Mouse (Mus musculus): Measurements from ENCODE around the gene Tnfsf14. TPM values are rescaled to one million over a fixed set of nuclear protein-coding genes. Genes with fewer than 3 reads are reported as not detected.

Gene Tnfsf14
- total RNA-seq (2021) = not detected
- long read RNA-seq, experiment 1 = 0 reads
- long read RNA-seq, experiment 2 = 0 reads

- peak; percentile 26 for DNase-seq
- Histone ChIP-seq H3K4me3 (no peak within 1 kb of the TSS), H3K27ac (no peak within 1 kb of the TSS)
- intact Hi-C loops (cut with DNase I) = no loop called here
- TF ChIP-seq CTCF (IDR thresholded peaks at IDR 0.05) = no peak
Observed at GRCm38 (mm10) chr17:57194041-57194507, at the start of gene Tnfsf14. Gene Tnfsf14 (minus strand): TSS chr17:57194177.

- TF ChIP-seq CTCF (IDR thresholded peaks at IDR 0.05) = no peak
- Histone ChIP-seq H3K4me3 (no peak overlapping the region), H3K27ac (no peak overlapping the region)
- intact Hi-C loops (cut with DNase I) = no loop called here
- DNase-seq = peak; percentile 15
Observed at GRCm38 (mm10) chr17:57237181-57237580, 43.2 kb upstream of the Tnfsf14 start.

GRCm38 (mm10) chr17:57235803-57236202 lies 41.8 kb upstream of the Tnfsf14 start:
- no peak overlapping the region for H3K4me3 ChIP-seq
- H3K27ac ChIP-seq = no peak overlapping the region
- no peak for TF ChIP-seq CTCF (IDR thresholded peaks at IDR 0.05)
- DNase-seq = peak; percentile 20
- intact Hi-C loops (cut with DNase I) = no loop called here

- intact Hi-C loops (cut with DNase I) = no loop called here
Observed at GRCm38 (mm10) chr17:57234254-57234928, 40.4 kb upstream of the Tnfsf14 start.

GRCm38 (mm10) chr17:57233038-57233437 lies 39.1 kb upstream of the Tnfsf14 start:
- no peak overlapping the region for H3K4me3 ChIP-seq
- intact Hi-C loops (cut with DNase I) = no loop called here
- no peak overlapping the region for H3K27ac ChIP-seq
- DNase-seq = peak; percentile 30
- TF ChIP-seq CTCF (IDR thresholded peaks at IDR 0.05) = no peak

More at GRCm38 (mm10) chr17:57234254-57234928, 40.4 kb upstream of the Tnfsf14 start:
- no peak for TF ChIP-seq CTCF (IDR thresholded peaks at IDR 0.05)
- peak; percentile 9 for DNase-seq
- no peak overlapping the region for H3K27ac ChIP-seq
- no peak overlapping the region for H3K4me3 ChIP-seq

GRCm38 (mm10) chr17:57232200-57232599 lies 38.2 kb upstream of the Tnfsf14 start:
- TF ChIP-seq CTCF (IDR thresholded peaks at IDR 0.05) = no peak
- Histone ChIP-seq H3K4me3 (no peak overlapping the region), H3K27ac (peak overlapping the region; percentile 69)
- DNase-seq = peak; percentile 9
- intact Hi-C loops (cut with DNase I) = no loop called here

GRCm38 (mm10) chr17:57231321-57231771 lies 37.4 kb upstream of the Tnfsf14 start:
- TF ChIP-seq CTCF (IDR thresholded peaks at IDR 0.05) = no peak
- intact Hi-C loops (cut with DNase I) = no loop called here
- Histone ChIP-seq H3K4me3 (no peak overlapping the region), H3K27ac (peak overlapping the region; percentile 69)
- peak; percentile 53 for DNase-seq

GRCm38 (mm10) chr17:57230728-57231125 lies 36.8 kb upstream of the Tnfsf14 start:
- Histone ChIP-seq H3K4me3 (no peak overlapping the region), H3K27ac (peak overlapping the region; percentile 69)
- peak; percentile 39 for DNase-seq
- intact Hi-C loops (cut with DNase I) = no loop called here
- TF ChIP-seq CTCF (IDR thresholded peaks at IDR 0.05) = no peak

- peak overlapping the region; percentile 64 for H3K27ac ChIP-seq
- TF ChIP-seq CTCF (IDR thresholded peaks at IDR 0.05) = no peak
- H3K4me3 ChIP-seq = no peak overlapping the region
- peak; percentile 13 for DNase-seq
- intact Hi-C loops (cut with DNase I) = no loop called here
Observed at GRCm38 (mm10) chr17:57229851-57230727, 36.1 kb upstream of the Tnfsf14 start.

- DNase-seq = peak; percentile 3
- intact Hi-C loops (cut with DNase I) = no loop called here
- Histone ChIP-seq H3K4me3 (no peak overlapping the region), H3K27ac (no peak overlapping the region)
- TF ChIP-seq CTCF (IDR thresholded peaks at IDR 0.05) = no peak
Observed at GRCm38 (mm10) chr17:57228873-57229272, 34.9 kb upstream of the Tnfsf14 start.

GRCm38 (mm10) chr17:57228014-57228413 lies 34.0 kb upstream of the Tnfsf14 start, which contains the start of gene C3:
Gene C3 (minus strand): TSS chr17:57228136.
- Histone ChIP-seq H3K27ac (peak within 1 kb of the TSS; percentile 46), H3K4me3 (peak within 1 kb of the TSS; percentile 45)
- no peak for TF ChIP-seq CTCF (IDR thresholded peaks at IDR 0.05)
- intact Hi-C loops (cut with DNase I) = no loop called here
- DNase-seq = peak; percentile 20

GRCm38 (mm10) chr17:57227468-57227867 lies 33.5 kb upstream of the Tnfsf14 start:
- peak overlapping the region; percentile 46 for H3K27ac ChIP-seq
- peak overlapping the region; percentile 45 for H3K4me3 ChIP-seq
- peak; percentile 4 for DNase-seq
- TF ChIP-seq CTCF (IDR thresholded peaks at IDR 0.05) = no peak
- intact Hi-C loops (cut with DNase I) = no loop called here

- no peak for TF ChIP-seq CTCF (IDR thresholded peaks at IDR 0.05)
- DNase-seq = no peak
- Histone ChIP-seq H3K4me3 (no peak overlapping the region), H3K27ac (no peak overlapping the region)
- intact Hi-C loops (cut with DNase I) = no loop called here
Observed at GRCm38 (mm10) chr17:57223313-57223712, 29.3 kb upstream of the Tnfsf14 start.
